Mouse (Mus musculus) mouse trophoblast stem cell (cell line): ENCODE results near the gene Gys1.

Experiments
- in situ Hi-C, 2 experiments: fragments of 300-500 bp; cut with MseI, MboI; formaldehyde crosslinking; loops; 2 replicates in 1 of 2; 3 replicates in 1 of 2; pipeline ENCODE4 v1.15.1; 2025

Gys1 gene

GRCm38 (mm10) chr7:45413864-45414739 is 20.5 kb upstream of the Gys1 start:
- in situ Hi-C loops = no loop called here

- in situ Hi-C loops = no loop called here
Measured at GRCm38 (mm10) chr7:45414740-45415224, 19.9 kb upstream of the Gys1 start.

GRCm38 (mm10) chr7:45415636-45416035 is 19.0 kb upstream of the Gys1 start:
- in situ Hi-C loops = no loop called here

GRCm38 (mm10) chr7:45417962-45418492 is 16.6 kb upstream of the Gys1 start:
- in situ Hi-C loops = no loop called here

GRCm38 (mm10) chr7:45419859-45420614 is 14.6 kb upstream of the Gys1 start:
- in situ Hi-C loops = no loop called here

- in situ Hi-C loops = no loop called here
Measured at GRCm38 (mm10) chr7:45420615-45420919, 14.1 kb upstream of the Gys1 start, which contains the start of gene Lhb. Lhb (plus strand) TSS chr7:45420820.

- in situ Hi-C loops = no loop called here
Measured at GRCm38 (mm10) chr7:45421194-45421593, 13.4 kb upstream of the Gys1 start.

- in situ Hi-C loops = no loop called here
Measured at GRCm38 (mm10) chr7:45426556-45426955, 8.1 kb upstream of the Gys1 start.

- in situ Hi-C loops = no loop called here
Measured at GRCm38 (mm10) chr7:45433835-45434202, 825 bp upstream of the Gys1 start.

- in situ Hi-C loops = no loop called here
Measured at GRCm38 (mm10) chr7:45435038-45435437, 394 bp downstream of the Gys1 start.

GRCm38 (mm10) chr7:45436444-45436843 is 1.8 kb downstream of the Gys1 start:
- in situ Hi-C loops = no loop called here

GRCm38 (mm10) chr7:45437046-45437445 is 2.4 kb downstream of the Gys1 start:
- in situ Hi-C loops = no loop called here

GRCm38 (mm10) chr7:45437521-45438276 is 3.1 kb downstream of the Gys1 start, which contains the start of gene Ruvbl2:
Ruvbl2 (minus strand) TSS chr7:45438096.
- in situ Hi-C loops = no loop called here

GRCm38 (mm10) chr7:45443526-45444420 is 9.1 kb downstream of the Gys1 start:
- in situ Hi-C loops = no loop called here

GRCm38 (mm10) chr7:45446589-45446988 is 11.9 kb downstream of the Gys1 start:
- in situ Hi-C loops = loop anchor here in 1 of 2 experiments (5.0 kb wide), 1 partner anchor 39 kb away; the partner anchor contains the start of gene Kcna7

- in situ Hi-C loops = loop anchor here in 1 of 2 experiments (5.0 kb wide), 1 partner anchor 40 kb away; the partner anchor contains the start of gene Kcna7
Measured at GRCm38 (mm10) chr7:45447325-45447990, 12.8 kb downstream of the Gys1 start.

GRCm38 (mm10) chr7:45449974-45450373 is 15.3 kb downstream of the Gys1 start:
- in situ Hi-C loops = loop anchor here (5.0 to 10.0 kb wide), 2 partner anchors 43 to 65 kb away; partner anchors contain the start of genes Kcna7 (in 1 of the 2) and Nucb1 (in 1 of the 2)

- in situ Hi-C loops = loop anchor here in 1 of 2 experiments (10.0 kb wide), 1 partner anchor 63 kb away; the partner anchor contains the start of gene Nucb1
Measured at GRCm38 (mm10) chr7:45451344-45451982, 16.8 kb downstream of the Gys1 start.

- in situ Hi-C loops = loop anchor here in 1 of 2 experiments (10.0 kb wide), 1 partner anchor 60 kb away; the partner anchor contains the start of gene Nucb1
Measured at GRCm38 (mm10) chr7:45454971-45455370, 20.3 kb downstream of the Gys1 start.
